Mouse (Mus musculus) midbrain, postnatal 0 days (tissue): ENCODE results near the gene Sike1. TPM values are rescaled to one million over a fixed set of nuclear protein-coding genes. Genes with fewer than 3 reads are reported as not detected.

Source experiments
- ATAC-seq: fragments of 200-750 bp; cut with Nextera tagmentation; 2 replicates; pipeline ENCODE4 v1.8.0; 2017; ENCODE audit warnings: moderate number of reproducible peaks, mild to moderate bottlenecking, moderate TSS enrichment, moderate library complexity; ENCODE audit not compliant: low FRiP score
- DNase-seq: peaks from one replicate; pipeline ENCODE4 v3.0.0-alpha.2; 2015; ENCODE audit warnings: low spot score
- H3K27ac ChIP-seq: fragments of 300-500 bp; sonication (generic); 2 replicates; pipeline ENCODE4 v1.5.1; 2014; ENCODE audit warnings: low read depth, mild to moderate bottlenecking, low read length, mixed read lengths
- H3K27me3 ChIP-seq: fragments of 300-500 bp; sonication (generic); 2 replicates; pipeline ENCODE4 v1.6.1; 2014; ENCODE audit warnings: low read length, control low read depth, mixed read lengths; ENCODE audit not compliant: insufficient read depth
- H3K36me3 ChIP-seq: fragments of 300-500 bp; sonication (generic); 2 replicates; pipeline ENCODE4 v1.6.1; 2014; ENCODE audit warnings: low read length, control low read depth, mixed read lengths; ENCODE audit not compliant: insufficient read depth
- H3K4me1 ChIP-seq: fragments of 300-500 bp; sonication (generic); 2 replicates; pipeline ENCODE4 v1.6.1; 2014; ENCODE audit warnings: mild to moderate bottlenecking, control low read depth, antibody characterized with exemption, low read length, mixed read lengths; ENCODE audit not compliant: insufficient read depth
- H3K4me2 ChIP-seq: fragments of 300-500 bp; sonication (generic); 2 replicates; pipeline ENCODE4 v1.6.1; 2014; ENCODE audit warnings: low read depth, mild to moderate bottlenecking, low read length, mixed read lengths; ENCODE audit not compliant: poor library complexity, severe bottlenecking
- H3K4me3 ChIP-seq: fragments of 300-500 bp; sonication (generic); 2 replicates; pipeline ENCODE4 v1.5.1; 2014; ENCODE audit warnings: low read depth, mild to moderate bottlenecking, low read length, moderate library complexity
- H3K9ac ChIP-seq: fragments of 300-500 bp; sonication (generic); replicated peaks from 2 replicates; pipeline ENCODE4 v1.6.1; 2014; ENCODE audit warnings: mild to moderate bottlenecking, low read length, moderate library complexity, mixed read lengths; ENCODE audit not compliant: poor library complexity, severe bottlenecking
- H3K9me3 ChIP-seq: fragments of 300-500 bp; sonication (generic); 2 replicates; pipeline ENCODE4 v1.6.1; 2016; ENCODE audit warnings: low read length, control low read depth
- CTCF ChIP-seq: IDR thresholded peaks from 2 replicates; pipeline ENCODE4 v1.5.1; 2016; ENCODE audit warnings: antibody characterized with exemption, mild to moderate bottlenecking
- WGBS: fragments of 180-500 bp; shearing (Covaris S2); extraction: QIAGEN DNeasy Blood & Tissue Kit; methylation state at CpG from one replicate; pipeline ENCODE4 v1.1.7; 2014; 5-methylcytosine and 5-hydroxymethylcytosine counted together
- polyA plus RNA-seq: library from polyadenylated mRNA; unstranded; fragments of >200 nt; fragmentation: Nextera tagmentation; extraction: Ambion mirVana; gene quantifications from 2 replicates; pipeline ENCODE4 v1.2.1, GENCODE M21; 2015
- total RNA-seq: library from RNA; depleted of rRNA; stranded (reverse); fragments of >200 nt; gene quantifications from 2 replicates; pipeline ENCODE4 v1.2.3, GENCODE M21; 2014

Gene Sike1
- total and polyA plus RNA-seq, 2 experiments from 2014 or later: 48.3 to 49.1 TPM

DNA sequence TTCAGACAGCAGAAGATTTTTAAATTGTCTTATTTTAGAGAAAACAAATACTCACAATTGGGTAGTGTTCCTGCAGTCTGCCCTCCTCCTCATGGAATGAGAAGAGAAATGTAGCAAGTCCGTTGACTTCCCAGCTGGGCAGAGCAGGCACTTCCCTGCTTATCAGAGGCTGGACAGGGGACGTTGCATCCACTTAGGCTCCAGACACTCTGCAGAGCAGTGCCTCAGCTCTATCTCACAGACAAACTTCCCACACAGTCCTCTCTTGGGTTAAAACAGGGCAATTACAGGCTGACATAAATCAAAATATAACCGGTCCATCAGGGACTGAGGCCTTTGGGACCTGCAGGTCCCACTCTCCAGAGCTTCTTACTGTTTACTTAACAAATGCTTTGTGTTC is 31.5 kb upstream of the Sike1 start, which contains the start of gene Nr1h5:
Nr1h5 (minus strand) TSS at position 101 of the 400 bp plus-strand sequence.
- H3K27me3 ChIP-seq: no peaks in the 10 kb centered on the region

DNA sequence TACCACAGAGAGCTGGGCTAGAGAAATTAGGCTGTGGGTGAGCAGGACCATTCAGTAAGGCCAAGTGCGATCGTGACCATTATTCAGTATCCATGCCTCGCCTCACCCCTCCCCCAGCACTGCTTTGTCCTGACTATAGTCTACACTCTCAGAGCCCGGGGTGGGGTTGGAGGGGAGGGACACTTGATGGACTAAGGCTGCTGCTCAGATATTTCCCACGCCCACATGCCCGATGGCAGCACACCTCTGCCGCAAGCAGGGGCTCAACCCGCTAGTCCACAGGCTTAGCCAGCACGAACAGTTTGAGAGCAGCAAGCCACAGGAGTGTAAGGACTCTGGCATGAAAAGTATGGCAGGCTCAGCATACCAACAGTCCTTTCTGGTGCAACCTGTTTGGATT is 25.4 kb upstream of the Sike1 start:
- Histone ChIP-seq H3K4me1 (no peaks in the 10 kb centered on the region), H3K27me3 (no peaks in the 10 kb centered on the region), H3K4me2 (0 out of 2 replicates have a peak overlapping the region, but pooled peaks have one; percentile 1), H3K9me3 (no peaks in the 10 kb centered on the region), H3K36me3 (no peaks in the 10 kb centered on the region), H3K4me3 (no peak overlapping the region), H3K9ac (no peak overlapping the region), H3K27ac (no peak overlapping the region)
- no peak for TF ChIP-seq CTCF
- DNase-seq (no peak), ATAC-seq (no peak)
- WGBS: 49% methylated on average over 9 of the region's 9 CpGs

More for the DNA sequence above, 31.5 kb upstream of the Sike1 start, which contains the start of gene Nr1h5:
- H3K9ac ChIP-seq: no peak within 1 kb of the TSS
- H3K4me2 ChIP-seq: no peak within 1 kb of the TSS
- WGBS: 51% methylated on average over 3 of the region's 3 CpGs
- H3K4me1 ChIP-seq: no peaks in the 10 kb centered on the region
- no peak within 1 kb of the TSS for H3K4me3 ChIP-seq
- no peaks in the 10 kb centered on the region for H3K36me3 ChIP-seq
- ATAC-seq: no peak
- H3K27ac ChIP-seq: no peak within 1 kb of the TSS
- no peaks in the 10 kb centered on the region for H3K9me3 ChIP-seq
- no peak for DNase-seq
- TF ChIP-seq CTCF: no peak

DNA sequence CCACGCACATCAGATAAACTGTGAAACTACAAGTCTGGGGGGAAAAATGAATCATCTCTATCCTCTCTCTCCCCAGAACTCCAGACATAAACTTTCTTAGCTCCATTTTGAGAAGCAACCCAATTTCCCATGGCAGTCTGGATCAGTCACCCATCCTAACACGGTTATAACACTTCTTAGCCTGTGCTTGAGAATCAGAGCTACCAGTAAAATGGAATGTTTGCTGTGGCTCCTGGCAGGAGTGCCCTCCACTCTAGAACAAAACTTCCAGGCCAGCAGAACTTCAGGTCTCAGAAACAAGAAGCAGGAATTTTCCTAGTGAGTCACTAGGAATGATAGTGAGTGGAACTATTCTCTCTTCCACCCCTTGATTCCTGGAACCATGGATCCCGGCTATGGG is 25.0 kb upstream of the Sike1 start:
- no peaks in the 10 kb centered on the region for H3K27me3 ChIP-seq
- no peak overlapping the region for H3K27ac ChIP-seq
- no peaks in the 10 kb centered on the region for H3K9me3 ChIP-seq
- no peak for ATAC-seq
- H3K4me3 ChIP-seq: no peak overlapping the region
- WGBS: 83% methylated on average over 3 of the region's 3 CpGs
- no peak overlapping the region for H3K9ac ChIP-seq
- H3K4me2 ChIP-seq: no peak overlapping the region
- H3K4me1 ChIP-seq: no peaks in the 10 kb centered on the region
- no peaks in the 10 kb centered on the region for H3K36me3 ChIP-seq
- DNase-seq: no peak
- TF ChIP-seq CTCF: no peak

DNA sequence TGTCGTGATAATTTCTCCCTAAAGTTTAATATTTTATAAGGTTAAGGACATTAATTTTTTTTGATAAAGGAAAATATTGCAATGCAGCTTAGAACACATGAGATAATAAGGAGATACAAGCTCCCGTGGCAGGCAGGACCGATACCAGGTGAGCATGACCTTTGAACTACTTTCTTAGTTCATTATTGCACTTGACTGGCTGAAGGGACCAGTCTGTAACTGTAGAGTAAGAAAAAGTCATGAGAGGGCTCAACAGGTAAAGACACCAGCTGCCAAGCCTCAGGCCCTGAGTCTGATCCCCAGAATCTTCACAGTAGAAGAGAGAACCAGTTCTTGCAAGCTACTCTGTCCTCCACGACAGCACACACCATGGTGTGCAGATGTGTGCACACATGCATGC is 18.6 kb upstream of the Sike1 start:
- no peak overlapping the region for H3K4me3 ChIP-seq
- H3K27me3 ChIP-seq: no peaks in the 10 kb centered on the region
- WGBS: 76% methylated on average over 4 of the region's 4 CpGs
- no peak overlapping the region for H3K27ac ChIP-seq
- no peak for ATAC-seq
- no peaks in the 10 kb centered on the region for H3K4me1 ChIP-seq
- DNase-seq: no peak
- TF ChIP-seq CTCF: no peak
- no peak overlapping the region for H3K4me2 ChIP-seq
- no peaks in the 10 kb centered on the region for H3K9me3 ChIP-seq
- no peak overlapping the region for H3K9ac ChIP-seq
- H3K36me3 ChIP-seq: no peaks in the 10 kb centered on the region

DNA sequence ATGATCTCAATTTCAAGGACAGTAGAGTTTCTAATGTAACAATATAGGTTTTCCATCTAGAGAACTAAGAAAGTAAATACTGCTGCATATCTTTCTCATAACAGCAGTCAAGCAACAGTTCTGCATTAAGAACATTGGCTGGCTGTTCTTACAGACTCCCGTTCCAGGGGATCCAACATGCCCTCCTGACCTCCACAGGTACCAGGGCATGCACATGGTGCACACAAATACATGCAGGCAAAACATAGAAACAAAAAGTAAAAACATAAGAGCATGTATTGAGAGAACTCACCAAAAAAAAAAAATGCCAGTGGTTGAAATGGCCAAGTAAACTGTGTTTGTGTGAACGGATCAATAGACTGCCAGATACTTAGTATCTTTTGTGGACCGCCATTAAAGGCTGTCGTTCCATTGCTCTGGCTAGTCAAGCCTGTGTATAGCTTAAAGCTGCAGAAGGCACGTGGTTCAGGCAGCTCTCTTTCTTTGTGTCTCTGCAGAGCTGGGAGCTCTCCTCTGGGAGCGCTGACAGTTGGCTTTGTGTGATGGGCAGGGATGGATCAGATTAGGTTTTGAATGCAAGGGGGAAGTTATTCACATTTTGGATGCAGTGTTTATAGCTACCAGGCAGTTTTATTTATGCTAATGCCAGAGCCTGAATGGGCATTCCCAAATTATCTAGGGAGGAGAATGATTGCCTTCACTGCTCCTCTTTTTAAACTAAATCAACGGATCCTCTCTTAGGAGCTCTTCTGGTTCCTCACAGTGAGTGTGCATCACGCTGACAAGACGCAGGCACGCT is 15.8 kb upstream of the Sike1 start:
- H3K27ac ChIP-seq: peak overlapping the region; percentile 70
- no peaks in the 10 kb centered on the region for H3K36me3 ChIP-seq
- TF ChIP-seq CTCF: peak; percentile 50
- H3K4me1 ChIP-seq: no peaks in the 10 kb centered on the region
- DNase-seq (peak; percentile 85), ATAC-seq (peak; percentile 97)
- peak overlapping the region; percentile 46 for H3K4me2 ChIP-seq
- no peaks in the 10 kb centered on the region for H3K9me3 ChIP-seq
- WGBS: 6% methylated on average over 10 of the region's 10 CpGs
- no peak overlapping the region for H3K4me3 ChIP-seq
- peak overlapping the region; percentile 42; the same call in 1 of the 2 replicates for H3K9ac ChIP-seq
- no peaks in the 10 kb centered on the region for H3K27me3 ChIP-seq

DNA sequence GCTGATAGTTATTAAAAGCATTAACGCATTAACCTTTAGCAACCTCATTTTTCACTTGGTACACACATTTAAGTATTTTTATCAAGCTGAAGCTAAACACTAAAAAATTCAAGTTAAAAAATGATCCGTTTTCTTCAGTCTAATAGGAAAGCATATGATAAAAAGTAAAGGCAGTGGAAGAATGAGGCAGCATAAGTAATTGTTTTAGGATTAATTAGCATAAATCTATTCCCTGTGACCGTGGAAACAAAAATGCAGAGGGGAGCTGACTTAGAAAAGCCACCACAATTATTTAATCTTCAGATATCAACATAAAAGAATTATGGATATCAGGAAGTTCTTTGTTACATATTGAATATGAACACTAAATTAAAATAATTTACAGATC is 15.2 kb upstream of the Sike1 start:
- Histone ChIP-seq H3K4me2 (peak overlapping the region; percentile 46), H3K9ac (peak overlapping the region; percentile 42; the same call in 1 of the 2 replicates), H3K4me3 (no peak overlapping the region), H3K27ac (peak overlapping the region; percentile 70), H3K36me3 (no peaks in the 10 kb centered on the region), H3K27me3 (no peaks in the 10 kb centered on the region), H3K4me1 (no peaks in the 10 kb centered on the region), H3K9me3 (no peaks in the 10 kb centered on the region)
- DNase-seq (no peak), ATAC-seq (no peak)
- no peak for TF ChIP-seq CTCF
- 13% methylated on average over 3 of the region's 3 CpGs for WGBS
